Mouse (Mus musculus): ENCODE measurements around the gene D130052B06Rik.

The D130052B06Rik gene

DNA sequence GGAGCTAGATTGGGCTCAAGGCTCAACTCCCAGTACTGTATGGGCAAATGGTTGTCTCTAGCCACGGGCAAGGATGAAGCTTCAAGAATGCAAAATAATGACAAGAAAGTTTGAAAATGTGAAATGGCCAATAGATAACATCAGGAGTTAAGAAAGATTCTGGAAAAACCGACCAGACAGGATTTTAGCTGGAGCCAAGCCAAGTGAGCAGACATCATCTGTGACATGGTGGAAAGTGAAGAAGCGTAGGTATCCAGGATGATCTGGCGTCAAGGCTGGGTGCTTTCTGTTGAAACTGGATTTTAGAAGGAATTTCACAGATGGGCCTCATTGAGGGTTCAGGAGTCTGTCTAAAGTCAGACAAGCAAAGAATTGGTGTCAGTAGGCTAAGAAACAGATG is at the start of gene D130052B06Rik:
Gene D130052B06Rik (plus strand): TSS at position 317 of the 400 bp plus-strand sequence.
- DNase-seq (ENCODE audit: low spot score in 2 of 2): no peak

DNA sequence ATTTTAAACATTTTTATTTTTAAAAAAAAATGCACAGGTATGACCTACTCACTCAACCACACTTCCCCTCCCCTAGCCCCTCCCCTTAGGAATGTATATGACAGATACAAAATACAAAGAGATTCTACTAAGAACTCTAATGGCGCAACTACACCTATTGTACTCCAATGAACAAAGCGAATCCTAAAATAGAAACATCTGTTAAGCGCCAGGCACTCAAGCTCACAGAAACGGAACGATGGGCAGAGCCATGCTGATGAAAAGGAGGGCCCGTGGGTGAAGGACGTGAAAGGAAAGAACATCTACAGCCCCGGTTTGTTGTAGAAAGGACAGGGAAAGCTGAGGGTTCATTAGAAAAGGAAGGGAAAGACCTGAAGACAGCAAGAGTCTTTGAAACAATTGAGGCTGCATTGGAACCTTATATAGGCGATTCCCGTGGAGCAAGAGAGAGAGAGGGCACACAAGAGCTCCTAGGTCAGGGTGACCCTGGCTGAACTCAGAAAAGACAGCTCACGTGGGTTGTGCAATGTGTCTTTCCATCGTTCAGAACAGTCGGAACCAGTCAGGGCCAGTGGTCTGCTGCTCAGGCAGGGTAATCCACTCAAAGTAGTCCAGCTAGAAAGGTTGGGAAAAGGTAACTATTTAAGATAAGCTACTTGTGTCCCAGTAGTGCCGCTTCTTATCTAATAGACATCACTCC is 48.1 kb upstream of the D130052B06Rik start:
- DNase-seq (ENCODE audit: low spot score in 2 of 2): no peak

DNA sequence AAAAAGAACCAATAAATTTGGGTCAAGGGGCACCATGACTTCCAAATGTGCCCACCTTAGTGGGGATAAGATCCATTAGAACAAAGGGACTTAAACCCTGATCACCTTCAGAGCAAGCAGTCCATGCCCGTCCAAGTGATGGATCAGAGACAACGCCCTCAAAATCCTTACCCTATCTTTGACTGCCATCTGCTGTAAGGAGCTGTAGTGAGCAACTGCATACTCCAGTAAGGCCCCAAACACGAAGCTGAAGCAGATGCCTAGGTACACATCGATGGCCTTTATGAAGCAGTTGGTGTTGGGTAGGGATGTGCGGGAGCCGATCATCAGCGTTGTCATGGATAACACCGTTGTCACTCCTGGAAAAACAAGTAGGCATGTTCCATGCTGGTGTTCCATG is 45.0 kb upstream of the D130052B06Rik start:
- DNase-seq (ENCODE audit: low spot score in 2 of 2): peak; percentile 13 to 19

DNA sequence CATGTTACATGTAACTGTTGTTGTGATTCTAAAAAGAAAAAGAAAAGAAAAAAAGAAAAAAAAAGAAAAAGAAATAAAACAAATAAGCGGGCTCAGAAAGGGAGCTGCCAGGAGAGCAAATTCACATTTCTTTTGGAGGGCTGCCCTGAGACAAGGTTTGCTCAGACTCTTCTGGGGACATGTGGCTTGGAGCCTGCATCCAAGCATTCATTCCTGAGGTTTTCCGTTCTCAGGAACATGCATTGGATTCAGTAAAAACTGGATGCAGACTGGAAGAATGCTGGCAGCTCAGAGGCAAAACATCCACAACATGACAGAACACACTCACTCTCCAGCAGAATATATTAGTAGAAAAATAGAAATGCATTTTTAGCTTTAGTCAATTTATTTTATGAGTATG is 35.2 kb upstream of the D130052B06Rik start:
- no peak for DNase-seq (ENCODE audit: low spot score in 2 of 2)

DNA sequence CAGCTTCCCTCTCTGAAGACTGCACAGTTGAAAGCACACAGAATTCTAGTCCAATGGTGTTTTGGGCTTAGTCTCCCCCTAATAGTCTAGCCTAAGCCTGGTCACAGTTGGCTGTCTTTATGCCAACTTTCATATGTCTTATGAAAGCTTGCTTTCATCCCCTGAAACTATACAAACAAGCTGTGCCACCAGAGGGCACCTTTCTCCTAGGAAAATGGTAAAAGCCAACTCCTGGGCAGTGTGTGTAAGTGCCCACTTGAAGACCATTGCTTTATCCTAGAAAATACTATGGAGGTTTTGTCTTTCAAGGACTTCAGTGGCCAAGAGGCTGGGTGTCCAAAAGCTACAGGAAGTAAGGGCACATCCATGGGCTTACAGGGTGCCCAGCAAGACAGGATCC is 28.7 kb upstream of the D130052B06Rik start:
- peak; percentile 17 to 48 for DNase-seq (ENCODE audit: low spot score in 2 of 2)

DNA sequence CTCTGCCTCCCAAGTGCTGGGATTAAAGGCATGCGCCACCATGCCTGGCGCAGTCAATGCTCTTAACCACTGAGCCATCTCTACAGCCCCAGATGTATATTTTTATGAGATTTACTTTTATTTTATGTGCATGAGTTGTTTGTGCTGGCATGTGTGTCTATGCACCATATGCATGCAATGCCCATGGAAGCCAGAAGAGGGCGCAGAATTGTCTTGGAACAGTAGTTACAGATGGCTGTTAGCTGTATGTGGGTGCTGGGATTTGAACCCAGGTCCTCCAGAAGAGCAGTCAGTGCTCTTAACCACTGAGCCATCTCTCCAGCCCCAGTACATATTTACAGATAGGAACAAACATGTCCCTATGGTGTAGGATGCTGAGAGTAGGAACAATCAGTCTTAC is 24.2 kb upstream of the D130052B06Rik start:
- no peak for DNase-seq (ENCODE audit: low spot score in 2 of 2)

DNA sequence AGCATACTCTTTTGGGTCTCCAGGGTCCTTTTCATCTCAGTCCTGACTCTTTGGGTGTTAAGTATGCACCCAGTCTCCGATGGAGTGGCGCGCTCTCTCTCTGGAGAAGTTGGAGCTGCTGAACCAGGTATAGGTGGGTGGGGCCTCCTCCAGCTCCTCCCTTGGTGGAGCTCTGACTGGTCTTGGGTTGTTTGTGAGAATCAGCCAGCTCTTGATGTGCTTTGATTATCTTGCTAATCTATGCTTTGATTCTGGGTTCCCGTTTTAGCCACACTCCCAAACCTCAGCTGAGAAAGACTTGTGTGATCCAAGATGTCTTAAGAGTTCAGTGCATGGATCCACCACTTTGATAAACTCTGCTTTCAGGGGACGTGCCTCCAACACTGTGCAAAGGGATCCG is 20.2 kb upstream of the D130052B06Rik start, which contains the start of gene Gabrp:
Gene Gabrp (minus strand): TSS at position 101 of the 400 bp plus-strand sequence.
- no peak for DNase-seq (ENCODE audit: low spot score in 2 of 2)

DNA sequence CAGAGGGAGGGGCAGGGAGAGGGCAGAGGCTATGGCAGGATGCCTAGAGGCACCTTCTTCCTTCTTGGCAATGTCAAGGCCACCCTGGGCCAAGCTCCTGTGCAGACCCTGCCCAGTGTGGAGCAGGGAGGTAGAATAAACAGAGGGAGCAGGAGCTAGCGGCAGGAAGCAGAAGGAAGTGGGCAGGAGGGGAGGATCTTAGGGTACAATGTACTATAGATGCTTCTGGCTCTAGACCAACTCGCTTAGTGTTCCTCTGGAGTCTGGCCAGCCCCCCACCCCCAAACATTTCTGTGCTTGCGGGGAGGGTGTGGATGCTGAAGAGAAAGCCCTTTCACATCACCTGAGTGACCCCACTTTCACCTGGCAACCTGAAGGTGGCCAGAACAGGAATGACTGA is 19.5 kb upstream of the D130052B06Rik start:
- no peak for DNase-seq (ENCODE audit: low spot score in 2 of 2)

DNA sequence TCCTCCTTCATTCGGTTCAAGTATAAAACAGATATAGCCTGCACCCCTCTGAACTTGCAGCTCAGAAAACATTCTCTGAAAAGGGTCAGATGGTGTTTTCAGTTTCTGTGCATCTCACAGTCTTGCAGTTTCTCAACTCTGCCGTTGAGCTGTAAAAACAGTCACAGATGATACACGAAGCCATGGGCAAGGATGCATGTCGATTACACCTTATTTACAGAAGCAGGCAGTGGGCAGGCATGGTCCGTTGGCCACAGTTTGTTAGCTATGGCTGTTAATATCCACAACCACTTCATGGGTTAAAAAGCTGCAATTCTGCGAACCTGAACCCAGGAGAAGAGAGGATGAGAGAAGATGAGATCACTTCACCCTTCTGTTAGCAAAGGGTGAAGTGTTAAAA is 12.5 kb upstream of the D130052B06Rik start:
- DNase-seq (ENCODE audit: low spot score in 2 of 2): no peak

DNA sequence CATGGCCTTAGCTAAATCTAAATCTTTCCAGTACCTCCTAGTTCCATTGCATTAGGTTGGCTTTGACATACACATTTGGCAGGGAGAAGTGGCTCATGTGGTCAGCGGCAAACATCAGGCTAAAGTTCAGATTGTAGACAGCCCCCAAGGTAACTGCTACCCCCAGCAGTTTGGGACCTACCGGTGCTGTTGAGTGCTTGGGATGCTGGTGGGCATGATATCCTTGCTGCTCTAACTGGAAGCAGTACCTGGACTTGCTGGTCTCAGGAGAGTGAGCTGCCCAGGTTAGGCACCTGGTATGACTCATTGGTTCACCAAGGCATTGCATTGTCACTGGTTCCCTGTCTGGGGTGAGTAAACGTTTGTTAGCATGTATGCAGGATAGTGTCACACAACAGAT is 8.3 kb upstream of the D130052B06Rik start:
- no peak for DNase-seq (ENCODE audit: low spot score in 2 of 2)

DNA sequence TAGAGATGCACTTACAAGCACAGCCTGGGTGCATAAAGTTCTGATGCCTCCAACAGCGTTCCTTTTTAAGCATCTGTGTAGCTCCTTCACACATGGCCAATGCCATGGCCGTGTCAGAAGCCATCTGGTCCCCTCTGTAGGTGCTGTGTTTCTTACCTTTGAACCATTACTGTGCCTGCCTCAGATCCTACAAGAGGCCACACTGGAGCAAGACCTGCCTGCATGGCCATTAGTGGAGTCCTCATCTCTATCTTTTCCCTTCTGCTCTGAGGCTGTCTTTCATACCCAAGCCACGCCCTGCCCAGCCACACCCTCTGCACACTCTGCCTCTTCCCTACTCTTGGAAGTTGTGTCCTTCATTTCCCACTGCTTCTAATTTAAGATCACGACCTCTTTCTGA is 6.3 kb upstream of the D130052B06Rik start:
- DNase-seq (ENCODE audit: low spot score in 2 of 2): no peak

DNA sequence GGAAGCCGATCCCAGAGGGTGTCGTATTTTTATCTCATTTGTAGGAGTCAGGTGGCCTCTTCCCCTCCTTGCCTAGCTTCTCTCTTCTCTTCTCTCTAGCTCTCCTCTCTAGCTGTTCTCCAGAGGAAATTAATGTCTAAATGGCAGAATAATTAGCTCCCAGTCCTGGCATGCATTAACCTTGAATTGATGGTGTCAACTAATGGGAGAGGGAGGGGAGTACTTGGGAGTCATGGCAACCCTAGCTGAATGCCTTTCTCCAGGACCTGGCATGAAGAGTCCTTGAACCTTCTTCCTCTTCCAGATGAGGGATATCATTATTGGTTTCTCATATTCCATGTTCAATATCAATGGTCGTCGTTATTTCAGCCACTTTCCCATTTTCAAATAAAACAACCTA is 2.4 kb upstream of the D130052B06Rik start:
- no peak for DNase-seq (ENCODE audit: low spot score in 2 of 2)

DNA sequence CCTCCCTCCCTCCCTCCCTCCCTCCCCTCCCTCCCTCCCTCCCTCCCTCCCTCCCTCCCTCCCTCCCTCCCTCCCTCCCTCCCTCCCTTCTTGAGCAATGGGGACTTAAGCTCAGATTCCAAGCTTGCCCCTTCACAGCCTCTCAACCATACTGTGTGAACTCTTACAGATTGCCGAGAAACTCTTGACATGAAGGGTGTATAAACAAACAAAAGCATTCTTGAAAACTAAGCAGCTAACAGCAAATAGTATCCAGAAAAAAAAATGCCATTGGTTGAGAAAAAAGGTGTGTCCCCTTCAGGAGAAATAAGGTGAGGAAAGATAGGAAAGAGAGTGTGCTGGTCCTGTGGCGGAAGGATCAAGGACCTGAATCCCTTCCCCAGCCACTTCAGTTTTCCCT is 4.1 kb downstream of the D130052B06Rik start:
- DNase-seq (ENCODE audit: low spot score in 2 of 2): no peak

DNA sequence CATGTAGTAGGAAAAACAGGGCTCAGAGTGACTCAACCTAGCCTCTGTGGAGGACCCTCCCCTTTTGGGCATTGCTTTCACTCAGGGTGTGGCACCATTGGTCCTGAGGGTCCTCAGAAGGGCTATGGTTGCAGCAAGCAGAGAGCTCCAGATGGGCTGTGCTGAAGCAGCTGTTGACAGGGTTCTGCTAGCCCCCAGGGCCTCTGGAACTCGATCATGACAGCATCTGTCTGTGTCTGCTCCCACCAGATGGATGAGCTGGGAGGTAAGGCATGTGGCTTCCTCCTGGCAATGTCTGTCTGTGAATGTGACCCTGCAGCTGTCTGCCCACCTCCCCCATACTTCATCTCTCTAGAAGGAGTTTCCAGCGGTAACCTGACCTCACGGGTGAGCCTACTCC is 8.7 kb downstream of the D130052B06Rik start:
- DNase-seq (ENCODE audit: low spot score in 2 of 2): no peak

DNA sequence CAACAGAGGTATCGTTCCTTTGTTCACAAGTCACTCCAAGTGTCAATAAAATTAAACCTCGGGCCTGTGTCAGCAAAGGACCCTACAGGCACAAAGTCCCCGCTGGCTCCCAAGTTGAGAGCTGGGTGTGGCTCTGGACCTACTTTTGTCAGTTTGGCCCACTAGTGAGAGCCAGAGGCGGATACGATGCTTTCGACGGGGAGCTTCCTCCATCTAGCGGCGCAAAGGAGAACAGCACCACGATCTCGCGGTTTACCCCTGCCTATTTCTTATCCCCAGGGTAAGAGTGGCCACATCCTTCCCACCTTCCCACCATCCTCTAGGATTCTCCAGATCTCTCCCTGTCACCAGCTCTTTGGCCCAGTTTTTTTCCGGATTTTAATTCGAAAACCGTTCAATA is 15.1 kb downstream of the D130052B06Rik start:
- DNase-seq (ENCODE audit: low spot score in 2 of 2): peak; percentile 72 to 85

DNA sequence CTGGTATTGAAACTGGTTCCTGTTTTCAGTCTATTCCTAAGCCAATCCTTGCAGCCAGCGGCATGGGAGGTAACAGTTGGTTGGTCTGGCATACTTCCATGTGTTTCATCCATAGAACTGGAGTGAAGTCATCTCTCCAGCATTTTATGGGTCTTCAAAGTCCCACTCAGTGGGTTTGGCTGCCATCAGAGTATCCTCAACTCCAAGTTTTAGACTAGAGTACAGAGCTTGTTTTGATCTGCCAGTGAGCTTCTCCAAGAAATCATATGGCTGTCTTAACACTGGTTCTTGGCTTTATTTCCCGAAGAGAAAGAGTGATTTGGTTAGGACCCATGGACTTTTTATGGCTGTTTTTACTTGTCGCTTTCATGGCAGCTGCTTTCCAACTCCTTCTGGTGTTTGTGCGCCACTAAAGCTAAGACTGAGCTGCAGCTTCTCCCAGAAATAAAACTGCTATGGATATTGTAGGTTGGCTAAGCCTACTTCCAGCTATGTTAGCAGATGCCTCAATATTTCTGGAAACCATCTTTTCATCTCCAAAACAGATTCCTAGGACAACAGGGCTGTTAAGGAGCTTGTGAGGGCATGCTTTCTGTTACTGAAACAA is 28.1 kb downstream of the D130052B06Rik start:
- peak; percentile 12 to 64 for DNase-seq (ENCODE audit: low spot score in 2 of 2)

DNA sequence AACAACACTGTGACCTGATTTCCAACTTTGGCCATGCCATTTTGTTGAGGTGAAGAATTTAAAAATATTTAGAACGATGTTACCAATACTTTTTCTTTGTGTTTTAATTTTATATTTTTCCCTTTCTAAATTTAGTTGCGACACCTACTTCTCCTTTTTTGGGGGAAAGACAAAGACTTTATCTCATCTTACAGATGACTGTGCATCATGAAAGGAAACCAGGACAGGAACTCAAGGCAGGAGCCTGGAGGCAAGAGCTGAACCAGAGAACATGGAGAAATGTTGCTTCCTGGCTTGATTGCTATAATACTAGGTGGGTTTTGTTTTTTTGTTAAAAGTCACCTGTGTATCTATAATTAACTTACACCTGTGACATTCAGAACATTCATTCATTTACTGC is 38.0 kb downstream of the D130052B06Rik start:
- no peak for DNase-seq (ENCODE audit: low spot score in 2 of 2)

DNA sequence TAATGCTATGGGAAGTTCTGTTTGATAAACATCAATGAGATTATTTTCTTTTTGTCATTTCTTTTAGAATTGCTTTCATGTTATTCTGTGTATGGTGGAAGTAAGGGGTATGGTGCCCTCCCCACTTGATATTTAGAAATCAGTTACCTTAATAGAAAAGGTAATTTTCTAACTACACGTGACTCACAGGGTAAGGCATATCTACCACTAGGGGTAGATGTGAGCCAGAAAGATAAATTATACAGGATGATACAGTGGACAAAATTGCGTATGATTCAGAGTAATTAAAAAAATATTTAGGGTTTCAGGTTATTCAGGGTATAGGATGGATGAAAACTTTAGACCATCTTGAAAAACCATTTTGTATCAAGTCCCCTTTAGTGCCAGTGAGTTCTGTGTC is 50.3 kb downstream of the D130052B06Rik start:
- DNase-seq (ENCODE audit: low spot score in 2 of 2): no peak

DNA sequence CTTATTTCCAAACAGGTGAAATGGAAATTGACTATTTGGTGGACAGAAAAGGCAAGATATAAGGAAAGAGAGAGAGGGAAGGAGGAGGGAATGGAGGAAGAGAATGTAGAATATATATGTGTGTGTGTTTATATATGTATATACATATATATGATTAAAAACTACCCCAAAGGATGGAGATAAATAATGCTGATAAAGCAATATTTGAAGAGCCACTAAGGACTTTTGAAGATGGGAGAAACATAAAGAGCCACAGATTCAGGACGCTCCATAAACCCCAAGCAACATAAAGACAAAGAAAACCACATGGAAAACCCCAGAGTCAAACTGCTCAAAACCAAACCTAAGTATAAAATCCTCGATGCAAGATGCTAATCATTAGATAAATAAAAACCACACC is 55.4 kb downstream of the D130052B06Rik start:
- no peak for DNase-seq (ENCODE audit: low spot score in 2 of 2)

DNA sequence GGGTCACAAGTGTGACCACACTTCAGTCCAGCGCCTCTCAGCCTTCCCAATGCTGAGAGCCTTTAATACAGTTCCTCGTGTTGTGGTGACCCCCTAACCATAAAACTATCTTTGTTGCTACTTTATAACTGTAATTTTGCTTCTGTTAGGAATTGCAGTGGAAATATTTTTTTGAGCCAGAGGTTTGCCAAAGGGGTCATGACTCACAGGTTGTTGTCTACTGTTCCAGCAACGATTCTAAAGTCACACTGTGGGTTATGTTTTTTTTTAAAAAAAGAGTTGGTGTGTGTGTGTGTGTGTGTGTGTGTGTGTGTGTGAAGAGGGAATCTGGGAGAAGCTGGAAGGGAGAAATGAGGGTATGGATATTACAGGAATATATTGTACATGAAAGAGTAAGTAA is 56.1 kb downstream of the D130052B06Rik start:
- DNase-seq (ENCODE audit: low spot score in 2 of 2): no peak

DNA sequence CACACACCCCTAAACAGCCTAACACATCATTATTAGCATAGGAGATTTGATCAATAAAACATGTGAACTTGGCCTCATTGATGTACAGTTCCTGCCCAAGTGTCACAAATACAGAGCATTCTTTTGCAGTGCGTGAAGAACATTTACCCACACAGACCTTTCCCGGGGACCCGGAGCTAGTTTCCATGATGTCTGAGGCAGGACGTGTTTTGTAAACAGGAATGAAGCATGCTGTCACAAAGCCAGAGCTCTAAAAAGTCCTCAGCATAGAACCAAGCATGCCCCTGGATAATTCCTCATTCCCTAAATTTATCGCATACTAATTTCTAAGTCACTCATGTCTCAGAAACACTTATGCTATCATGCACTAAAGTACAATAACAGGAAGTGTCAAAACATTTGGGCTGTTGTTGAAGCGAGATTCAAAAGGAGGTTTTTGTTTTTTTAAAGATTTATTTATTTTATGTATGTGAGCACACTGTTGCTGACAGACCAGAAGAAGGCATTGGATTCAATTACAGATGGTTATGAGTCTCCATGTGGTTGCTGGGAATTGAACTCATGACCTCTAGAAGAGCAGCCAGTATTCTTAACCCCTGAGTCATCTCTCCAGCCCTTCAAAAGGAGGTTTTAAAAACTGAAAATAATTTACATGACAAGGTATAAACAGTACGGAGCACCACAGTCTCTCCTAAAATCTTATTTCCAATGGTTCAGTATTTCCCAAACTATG is 56.9 kb downstream of the D130052B06Rik start:
- no peak for DNase-seq (ENCODE audit: low spot score in 2 of 2)

DNA sequence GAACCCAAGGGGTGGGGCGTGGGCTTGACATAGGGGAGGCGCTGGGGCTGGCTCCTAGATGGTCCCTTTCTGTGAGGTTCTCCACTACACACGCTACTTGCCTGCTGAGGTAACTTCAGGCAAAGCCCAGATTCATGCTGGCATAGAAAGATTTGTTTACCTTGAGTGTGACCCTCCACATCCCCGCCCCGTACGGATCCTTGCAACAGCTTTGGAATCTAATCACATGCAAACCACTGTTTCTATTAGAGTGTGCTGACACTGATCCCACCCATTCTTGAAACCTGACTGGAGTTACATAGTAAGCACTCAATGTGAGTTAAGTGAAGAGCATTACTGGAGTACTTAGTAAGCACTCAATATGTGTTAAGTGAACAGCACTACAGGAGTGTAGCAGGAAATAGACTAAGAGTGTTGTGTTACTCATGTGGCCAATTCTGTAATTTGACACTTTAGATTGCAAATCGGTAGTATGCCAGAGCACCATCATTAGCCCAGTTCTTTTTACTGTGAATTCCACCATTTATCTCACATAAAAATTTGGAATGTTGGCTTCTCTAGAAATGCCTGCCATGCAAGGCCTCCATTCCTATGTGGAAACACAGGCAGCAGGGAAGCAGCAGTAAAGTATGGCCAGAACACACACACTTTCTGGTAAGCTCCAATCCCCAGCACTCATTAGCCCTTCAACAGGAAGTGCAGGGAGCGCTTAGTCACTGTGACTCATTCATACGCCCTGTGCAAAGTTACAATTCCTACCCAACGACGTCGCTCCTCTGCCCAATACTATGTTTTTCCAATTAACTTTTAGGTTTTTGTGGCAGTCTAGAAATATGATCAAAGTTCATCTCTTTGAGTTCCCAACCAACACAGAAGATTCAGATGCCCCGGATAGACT is 61.2 kb downstream of the D130052B06Rik start:
- no peak for DNase-seq (ENCODE audit: low spot score in 2 of 2)

Data from frontal cortex, postnatal 36 days (tissue).